Mouse (Mus musculus): ENCODE results near the gene Btf3.
A peak's percentile ranks its signal among the peaks of the same experiment; 100 is the strongest.

Btf3 gene

DNA sequence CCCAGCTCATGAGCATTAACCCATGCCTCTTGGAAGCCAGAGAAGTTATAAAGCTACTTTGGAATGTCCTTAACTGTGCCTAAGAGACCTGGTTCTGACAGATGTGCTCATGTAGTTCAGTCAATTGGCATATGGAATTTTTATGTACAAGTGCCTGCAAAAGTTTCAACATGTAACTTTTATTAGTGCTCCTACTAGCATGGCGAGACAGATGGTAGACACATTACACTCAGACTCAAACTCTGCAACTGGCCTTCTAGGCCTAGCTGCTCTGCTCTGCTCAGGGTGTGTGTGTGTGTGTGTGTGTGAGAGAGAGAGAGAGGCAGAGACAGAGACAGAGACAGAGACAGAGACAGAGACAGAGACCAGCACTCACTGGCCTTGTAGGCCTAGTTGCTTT is 19.4 kb upstream of the Btf3 start:
- no peak for DNase-seq (ENCODE audit: low spot score in 2 of 2)

DNA sequence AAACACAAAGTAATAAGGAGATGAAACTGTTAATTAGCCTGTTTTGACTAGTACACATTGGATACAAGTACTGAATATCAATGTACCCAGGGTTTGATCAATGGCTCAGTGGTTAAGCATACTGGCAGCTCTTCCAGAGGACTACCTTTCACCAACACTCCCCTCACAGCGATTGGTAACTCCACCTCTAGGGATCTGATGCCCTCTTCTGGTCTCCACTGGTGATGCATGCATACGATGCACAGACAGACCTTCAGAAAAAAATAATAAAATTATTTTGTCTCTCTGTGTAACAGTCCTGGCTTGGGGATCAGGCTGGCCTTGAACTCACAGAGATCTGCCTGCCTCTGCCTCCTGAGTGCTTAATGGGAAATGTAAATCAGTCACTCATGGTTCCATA is 15.3 kb upstream of the Btf3 start:
- no peak for DNase-seq (ENCODE audit: low spot score in 2 of 2)

DNA sequence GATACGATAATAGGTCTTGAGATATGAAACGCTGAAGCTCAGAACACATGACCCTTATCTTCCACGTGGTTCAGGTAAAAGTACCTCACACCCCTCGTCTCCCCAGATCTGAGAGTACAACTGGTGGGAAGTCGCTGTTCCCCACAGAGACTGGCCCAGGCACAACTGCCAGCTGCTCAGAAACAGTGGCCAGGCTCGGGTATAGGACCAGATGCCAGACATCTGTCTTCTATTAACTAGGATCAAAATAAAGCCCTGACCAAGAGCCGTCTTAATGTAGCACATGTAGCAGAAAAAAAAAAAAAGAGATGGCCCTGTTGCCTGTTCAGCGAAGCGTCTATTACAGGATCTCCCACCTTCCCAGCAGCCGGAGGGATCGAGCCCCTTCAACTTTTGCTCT is 8.2 kb upstream of the Btf3 start:
- DNase-seq (ENCODE audit: low spot score in 2 of 2): no peak

DNA sequence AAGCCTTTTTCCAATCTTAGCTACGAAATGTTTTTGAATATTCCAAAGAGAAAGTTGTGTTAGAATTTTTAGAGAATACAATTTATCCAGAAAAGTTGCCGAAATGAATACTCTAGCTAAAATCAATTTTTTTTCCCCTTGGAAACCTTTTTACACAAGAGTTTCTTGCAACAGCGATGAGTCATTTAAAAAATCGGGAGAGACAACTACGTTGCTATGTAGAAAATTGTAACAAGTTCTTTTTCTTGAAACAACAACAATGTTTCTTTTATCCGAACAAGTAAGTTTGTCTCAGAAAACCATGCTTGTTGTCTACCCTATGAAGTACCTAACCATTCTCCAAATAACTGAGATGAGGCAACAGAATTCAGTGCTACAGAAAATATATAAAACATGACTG is 1.1 kb upstream of the Btf3 start:
- DNase-seq (ENCODE audit: low spot score in 2 of 2): no peak

DNA sequence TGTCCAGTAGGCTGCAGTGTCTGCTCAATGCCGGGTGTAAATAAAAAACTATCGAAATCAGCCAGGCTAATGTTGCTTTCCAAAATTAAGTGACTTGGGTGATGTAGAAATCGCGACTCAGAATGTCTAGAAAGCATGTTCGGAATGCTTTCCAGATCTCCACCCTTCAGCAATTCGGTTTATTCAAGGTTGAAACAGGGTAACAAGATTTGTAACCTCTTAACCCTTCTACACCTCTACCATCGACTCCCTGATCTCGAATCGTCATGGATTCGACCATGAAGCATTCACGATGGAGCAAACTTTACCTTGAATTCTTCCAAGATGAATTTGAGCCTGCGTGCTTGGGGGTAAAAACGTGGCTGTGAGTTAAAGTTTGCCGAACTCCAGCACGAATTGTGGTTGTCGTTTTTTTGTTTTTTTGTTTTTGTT is 456 bp upstream of the Btf3 start:
- no peak for DNase-seq (ENCODE audit: low spot score in 2 of 2)

DNA sequence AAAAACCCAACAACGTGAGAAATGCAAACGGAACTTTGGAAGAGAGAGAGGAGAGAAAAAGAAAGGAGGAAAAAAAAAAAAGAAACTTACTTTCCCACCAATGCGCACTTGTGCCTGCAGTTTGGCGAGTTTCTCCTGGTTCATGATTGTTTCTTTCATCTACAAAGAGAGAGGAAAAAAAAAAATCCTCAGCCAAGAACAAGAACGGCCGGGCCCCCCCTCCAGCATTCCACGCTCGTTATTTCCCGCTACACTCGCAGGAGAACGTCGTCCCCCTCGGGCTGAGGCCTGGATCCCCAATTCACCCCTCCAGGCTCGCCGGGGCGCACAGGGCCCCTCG is 696 bp downstream of the Btf3 start:
- DNase-seq (ENCODE audit: low spot score in 2 of 2): no peak

DNA sequence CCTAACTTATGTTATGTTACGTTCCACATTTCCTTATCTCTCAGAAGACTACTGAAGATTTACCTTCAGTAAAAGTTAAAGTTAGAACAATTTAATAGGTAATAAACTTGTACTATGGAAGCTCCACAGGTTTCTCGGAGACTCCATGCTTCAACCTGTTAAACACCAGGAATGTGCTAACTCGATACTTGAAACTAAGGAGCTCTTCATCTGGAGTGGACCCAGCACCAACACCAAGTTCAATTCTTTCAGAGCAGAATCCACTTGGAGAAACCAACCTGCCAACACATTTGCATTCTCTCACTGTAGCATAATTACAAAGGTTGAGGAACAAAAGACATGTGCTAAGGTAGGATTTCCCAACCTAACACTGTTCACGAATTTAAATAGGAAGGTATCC is 1.7 kb downstream of the Btf3 start:
- DNase-seq (ENCODE audit: low spot score in 2 of 2): no peak

DNA sequence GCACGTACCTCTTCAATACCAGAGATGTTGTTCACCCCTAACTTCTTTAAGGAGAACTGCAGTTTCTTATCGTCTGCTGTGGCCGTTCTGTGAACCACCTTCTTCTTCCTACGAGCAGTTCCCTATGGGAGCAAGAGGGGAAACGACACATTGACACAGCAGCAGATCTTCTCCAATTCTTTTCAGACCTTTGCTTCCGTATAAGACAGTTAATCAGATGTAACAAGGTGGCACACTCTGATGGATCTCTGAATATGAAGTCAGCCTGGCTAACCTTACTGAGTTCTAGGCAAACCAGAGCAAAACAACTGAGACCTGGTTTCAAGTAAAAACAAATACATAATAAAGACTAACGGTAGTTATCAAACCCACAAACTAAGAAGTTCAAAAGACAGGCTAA is 3.2 kb downstream of the Btf3 start:
- no peak for DNase-seq (ENCODE audit: low spot score in 2 of 2)

DNA sequence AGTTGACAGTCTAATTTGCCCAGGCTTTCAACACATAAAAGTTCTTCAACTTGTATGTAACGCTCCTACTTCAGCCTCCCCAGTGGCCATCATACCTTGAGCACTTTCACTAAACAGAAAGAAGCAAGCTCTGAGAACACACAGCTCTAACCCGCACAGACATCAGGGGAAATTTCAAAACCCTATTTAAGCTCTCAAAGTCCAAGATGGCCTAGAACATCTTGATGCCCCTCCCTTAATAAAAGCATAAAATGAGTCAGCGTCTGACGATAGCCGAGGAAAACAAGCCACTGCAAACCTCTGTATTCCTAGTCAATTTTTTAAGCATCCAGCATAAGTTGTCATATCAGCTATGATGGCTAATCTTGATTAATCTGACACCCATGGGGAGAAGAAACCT is 5.2 kb downstream of the Btf3 start:
- DNase-seq (ENCODE audit: low spot score in 2 of 2): no peak

DNA sequence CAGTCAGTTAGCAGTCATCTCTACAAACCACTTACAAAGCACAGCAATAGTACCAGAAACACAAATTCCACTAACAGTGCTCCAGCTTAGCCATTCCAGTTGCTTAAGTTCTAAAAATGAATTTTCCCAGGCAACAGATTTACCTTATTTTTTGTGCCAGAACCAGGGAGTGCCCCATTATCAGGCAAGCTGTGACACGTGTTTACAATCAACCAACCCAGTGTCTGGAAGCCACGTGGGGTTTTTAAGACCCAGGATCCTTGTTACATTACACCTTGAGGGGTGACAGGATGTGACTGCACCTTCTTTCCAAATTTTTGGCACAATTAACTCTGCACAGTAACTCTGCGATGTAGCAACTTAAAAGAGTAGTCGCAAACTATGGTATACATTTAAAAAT is 8.1 kb downstream of the Btf3 start:
- DNase-seq (ENCODE audit: low spot score in 2 of 2): no peak

DNA sequence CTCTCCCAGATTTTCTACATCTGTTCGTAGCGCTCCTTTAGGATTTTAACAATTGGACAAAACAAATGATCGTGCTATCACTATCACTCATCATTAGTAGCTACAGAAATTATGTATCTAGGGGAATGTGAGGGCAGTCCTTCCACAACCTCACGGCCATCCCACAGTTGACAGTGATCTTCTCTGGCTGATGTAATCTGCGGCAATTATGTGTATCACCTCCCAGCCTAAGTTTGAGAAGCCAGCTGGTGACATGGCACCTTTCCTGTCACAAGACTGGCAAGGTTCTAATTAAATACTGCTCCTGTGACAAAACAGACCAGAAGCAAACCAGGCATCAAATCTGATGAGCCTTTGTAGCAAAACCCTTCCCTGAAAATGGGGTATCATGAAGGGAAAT is 8.8 kb downstream of the Btf3 start:
- no peak for DNase-seq (ENCODE audit: low spot score in 2 of 2)

DNA sequence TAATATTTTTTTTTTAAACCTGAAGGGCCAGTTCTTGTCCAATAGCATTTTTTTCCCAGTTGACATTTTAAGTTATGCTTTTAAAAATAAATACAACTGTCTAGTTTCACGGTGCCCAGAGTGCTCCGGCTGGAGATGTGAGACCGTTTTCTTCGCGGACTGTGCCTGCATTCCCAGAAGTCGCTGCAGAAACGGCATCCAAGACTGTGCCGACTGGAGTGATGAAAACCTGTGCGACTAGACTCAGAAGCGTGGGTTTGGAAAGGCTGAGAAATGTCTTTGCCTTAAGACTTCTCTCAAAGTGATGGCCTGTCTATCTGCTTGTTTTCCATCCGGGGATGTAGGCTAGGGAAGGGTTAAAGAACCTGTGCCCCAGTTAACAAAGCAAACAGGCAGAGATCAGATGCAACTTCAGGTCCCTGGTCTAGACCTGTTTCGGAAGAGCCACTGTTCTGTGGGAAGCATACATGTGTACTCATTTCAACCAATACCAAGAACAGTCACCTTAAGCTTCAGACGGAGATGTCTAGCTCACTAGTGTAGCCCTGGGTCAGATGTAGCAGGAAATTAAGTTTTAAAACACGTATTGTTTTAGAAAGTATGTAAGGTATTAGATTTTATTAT is 9.8 kb downstream of the Btf3 start:
- no peak for DNase-seq (ENCODE audit: low spot score in 2 of 2)

DNA sequence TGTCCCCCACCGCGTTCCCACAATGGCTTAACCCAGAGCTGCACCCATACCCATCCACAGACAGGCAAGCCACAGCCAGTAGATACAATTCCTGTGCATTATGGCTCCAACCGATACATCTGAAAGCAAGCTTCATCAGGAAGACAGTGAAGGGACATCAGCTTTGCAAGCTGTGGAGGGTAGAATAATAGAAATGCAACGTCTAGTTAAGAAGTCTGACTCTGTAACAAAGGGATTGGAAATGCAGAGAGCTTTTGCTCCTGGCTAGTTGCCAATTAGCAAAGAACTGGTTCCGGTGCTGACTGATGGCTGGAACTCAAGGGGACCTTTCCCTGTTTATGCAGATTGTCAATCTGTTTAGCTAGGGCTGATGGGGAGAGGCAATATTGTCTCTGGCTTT is 10.4 kb downstream of the Btf3 start:
- DNase-seq (ENCODE audit: low spot score in 2 of 2): no peak

DNA sequence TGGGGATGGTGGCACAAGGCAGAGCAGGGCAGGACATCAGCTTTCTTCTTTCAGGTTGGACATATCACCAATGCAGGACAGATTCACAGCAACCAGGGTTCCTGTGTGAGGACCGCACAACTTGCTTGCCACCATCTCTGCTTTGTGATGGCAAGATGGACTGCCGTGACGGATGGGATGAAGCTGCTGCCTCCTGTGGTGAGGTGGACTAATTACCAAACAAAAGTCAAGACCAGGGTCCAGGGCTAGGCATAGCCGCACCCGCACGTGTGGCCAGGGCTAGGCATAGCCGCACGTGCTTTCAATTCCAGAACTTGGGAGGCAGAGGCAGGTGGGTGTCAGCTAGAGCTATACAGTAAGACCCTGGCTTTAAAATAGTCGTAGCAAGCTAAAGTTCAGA is 11.5 kb downstream of the Btf3 start:
- no peak for DNase-seq (ENCODE audit: low spot score in 2 of 2)

DNA sequence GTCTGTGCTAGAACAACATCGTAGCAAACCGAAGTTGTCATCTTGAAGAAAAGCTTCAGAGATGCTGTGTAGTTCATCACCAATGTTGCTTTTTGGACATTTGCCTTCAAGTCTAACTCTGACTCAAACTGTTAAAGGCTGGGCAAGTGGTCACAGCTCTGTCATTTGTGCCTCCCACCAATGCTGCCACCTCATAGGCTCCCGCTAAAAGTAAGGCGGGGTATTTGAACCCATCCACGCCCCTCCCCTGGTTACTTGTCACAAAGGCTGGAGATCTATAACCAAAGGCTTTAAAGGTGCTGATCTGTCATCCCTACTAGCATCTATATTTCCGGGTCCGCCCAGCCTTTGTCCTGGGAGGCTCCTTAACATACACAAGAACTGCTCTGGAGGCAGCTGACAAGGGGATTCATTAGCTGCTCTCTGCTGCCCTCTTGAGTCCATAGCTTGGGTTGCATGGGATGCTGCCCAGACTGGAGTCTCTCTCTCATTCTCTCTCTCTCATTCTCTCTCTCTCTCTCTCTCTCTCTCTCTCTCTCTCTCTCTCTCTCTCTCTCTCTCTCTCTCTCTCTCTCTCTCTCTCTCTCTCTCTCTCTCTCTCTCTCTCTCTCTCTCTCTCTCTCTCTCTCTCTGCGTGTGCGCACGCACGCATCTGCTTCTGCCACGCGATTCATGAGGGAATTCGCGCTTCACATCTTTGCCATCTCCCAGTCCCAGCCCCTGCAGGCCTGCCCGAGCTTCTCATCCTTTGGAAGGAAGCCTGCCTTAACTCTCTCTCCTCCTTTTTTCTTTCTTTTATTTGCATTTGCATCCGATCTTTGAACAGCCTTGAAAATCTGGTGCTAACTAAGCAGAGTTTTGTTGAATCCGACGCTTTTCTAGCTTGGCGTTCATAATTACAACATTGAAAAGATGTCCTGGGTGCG is 17.7 kb downstream of the Btf3 start:
- DNase-seq (ENCODE audit: low spot score in 2 of 2): peak; percentile 45 to 65

DNA sequence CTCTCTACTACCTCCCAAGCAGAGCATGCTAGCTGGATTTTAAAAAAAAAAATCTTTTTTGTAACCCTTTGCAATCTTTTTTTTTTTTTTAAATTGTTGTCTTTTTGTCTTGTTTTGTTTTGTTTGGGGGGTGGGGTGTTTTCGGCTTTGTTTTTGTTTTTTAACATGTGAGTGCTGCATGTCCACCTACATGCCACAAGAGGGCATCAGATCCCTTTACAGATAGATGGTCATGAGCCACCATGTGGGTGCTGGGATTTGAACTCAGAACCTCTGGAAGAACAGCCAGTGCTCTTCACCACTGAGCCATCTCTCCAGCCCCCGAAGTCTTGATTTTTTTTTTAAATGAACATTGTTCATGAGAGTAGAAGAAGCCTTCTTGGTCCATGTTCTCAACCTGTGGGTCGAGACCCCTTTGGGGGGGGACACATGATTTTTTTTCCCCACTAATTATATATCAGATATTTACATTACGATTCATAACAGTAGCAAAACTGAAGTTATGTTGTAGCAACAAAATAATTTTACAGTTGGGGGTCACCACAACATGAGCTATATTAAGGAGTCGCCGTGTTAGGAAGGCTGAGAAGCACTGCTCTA is 18.8 kb downstream of the Btf3 start:
- no peak for DNase-seq (ENCODE audit: low spot score in 2 of 2)

DNA sequence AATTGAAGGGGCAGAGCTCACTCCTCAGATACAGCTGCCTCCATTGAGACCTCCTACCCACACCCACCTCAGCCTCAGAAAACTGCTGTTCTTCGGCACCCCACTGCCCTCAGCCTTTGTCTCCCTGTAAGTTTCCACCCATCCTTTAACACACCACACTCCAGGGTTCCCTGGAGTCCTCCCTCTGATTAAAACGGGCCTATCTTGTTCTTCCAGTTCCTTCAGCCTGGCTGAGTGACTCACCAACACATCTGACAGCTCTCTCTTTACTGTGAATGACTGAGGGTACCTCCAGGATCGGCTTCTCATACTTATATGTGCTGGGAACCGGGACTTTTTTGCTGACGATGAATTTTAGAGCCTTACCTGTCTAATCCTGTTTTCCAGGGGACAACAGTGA is 20.7 kb downstream of the Btf3 start:
- DNase-seq (ENCODE audit: low spot score in 2 of 2): peak; percentile 31 to 49

DNA sequence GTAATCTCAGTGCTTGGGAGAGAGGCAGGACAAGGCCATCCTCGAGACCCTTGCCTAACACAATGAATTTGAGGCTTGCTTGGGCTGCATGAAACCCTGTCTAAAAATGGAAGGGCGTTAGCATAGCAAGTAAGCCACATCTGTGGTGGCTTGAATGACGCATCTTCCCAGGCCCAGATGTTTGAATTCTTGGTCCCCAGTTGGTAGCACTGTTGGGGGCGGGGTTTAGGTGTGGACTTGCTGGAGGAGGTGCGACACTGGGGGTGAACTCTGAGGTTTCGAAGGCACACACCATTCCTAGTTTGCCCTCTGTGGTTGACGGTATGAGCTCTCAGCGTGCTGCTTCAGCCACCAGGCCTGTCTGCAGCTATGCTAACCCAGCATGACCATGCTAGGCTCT is 25.1 kb downstream of the Btf3 start:
- DNase-seq (ENCODE audit: low spot score in 2 of 2): no peak

DNA sequence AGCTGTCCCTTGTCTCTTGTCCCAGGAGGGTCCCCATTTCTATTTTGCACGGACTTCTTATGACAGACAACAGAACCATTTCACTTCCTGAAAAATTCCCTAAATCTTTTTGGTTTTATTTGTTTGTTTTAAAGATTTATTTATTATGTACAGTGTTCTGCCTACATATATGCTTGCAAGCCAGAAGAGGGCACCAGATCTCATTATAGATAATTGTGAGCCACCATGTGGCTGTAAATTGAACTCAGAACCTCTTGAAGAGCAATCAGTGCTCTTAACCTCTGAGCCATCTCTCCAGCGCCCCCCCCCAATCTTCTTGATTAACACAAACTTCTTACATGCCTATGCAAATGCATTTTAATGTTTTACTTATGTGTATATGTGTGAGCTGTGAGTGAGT is 26.1 kb downstream of the Btf3 start:
- DNase-seq (ENCODE audit: low spot score in 2 of 2): no peak

DNA sequence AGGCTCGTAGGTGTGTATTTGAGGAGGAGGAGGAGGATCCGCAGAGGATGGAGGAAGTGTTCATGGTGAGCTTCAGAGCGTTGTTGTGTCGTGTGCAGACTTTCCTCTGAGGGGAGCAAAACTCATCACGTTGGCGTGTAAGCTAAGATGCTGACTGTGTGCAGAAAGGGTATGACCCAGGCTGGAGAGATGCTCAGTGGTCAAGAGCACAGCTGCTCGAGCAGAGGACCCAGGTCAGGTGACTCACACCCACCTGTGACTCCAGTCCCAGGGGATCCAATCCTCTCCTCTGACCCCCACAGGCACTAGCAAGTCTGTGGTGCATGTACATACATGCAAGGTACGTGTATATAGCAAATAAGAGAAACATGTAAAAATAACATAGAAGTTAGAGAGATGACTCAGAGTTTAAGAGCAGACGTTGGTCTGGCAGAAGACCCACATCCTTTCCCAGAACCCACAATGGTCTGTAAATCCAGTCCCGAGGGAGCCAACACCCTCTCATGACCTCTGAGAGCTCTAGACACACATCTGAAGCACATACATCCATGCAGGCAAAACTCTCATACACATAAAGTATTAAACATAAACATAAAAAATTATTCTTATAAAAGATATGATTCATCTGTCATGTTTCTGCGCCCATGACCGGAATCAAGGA is 35.7 kb downstream of the Btf3 start:
- DNase-seq (ENCODE audit: low spot score in 2 of 2): no peak

DNA sequence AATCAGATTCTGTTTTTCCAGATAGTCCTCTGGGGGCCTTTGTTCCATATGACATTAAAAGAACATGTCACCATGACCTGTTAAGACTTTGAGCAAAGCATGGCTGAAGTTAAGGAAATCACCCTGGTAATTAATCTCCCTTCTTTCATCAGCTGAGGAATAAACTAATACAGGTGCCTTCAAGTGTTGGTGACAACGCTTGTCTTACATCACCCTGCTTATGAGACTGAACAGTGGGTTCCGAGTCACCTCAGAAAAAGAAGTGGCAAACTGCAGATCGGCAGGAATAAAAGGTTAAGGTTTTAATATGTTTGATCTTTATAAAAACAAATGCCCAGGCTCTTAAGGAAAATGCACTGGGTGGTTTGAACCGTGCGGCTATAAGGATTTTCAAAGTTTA is 37.1 kb downstream of the Btf3 start, which contains the start of gene Gm21976:
Gene Gm21976, plus strand, starts transcription at position 202 of the 400 bp plus-strand sequence.
- DNase-seq (ENCODE audit: low spot score in 2 of 2): no peak

DNA sequence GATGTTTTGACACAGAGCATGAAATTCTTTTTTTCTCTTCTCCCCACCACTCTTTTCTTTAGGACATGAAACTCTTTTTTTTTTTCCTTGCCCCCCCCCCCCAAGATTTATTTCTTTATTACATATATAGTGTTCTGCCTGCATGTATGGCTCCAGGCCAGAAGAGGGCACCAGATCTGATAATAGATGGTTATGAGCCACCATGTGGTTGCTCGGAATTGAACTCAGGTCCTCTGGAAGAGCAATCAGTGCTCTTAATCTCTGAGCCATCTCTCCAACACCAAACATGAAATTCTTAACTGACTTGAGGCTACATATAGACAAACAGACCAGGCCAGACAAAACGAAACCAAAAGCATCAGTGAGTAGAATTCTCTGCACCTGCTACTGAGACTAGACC is 39.3 kb downstream of the Btf3 start:
- no peak for DNase-seq (ENCODE audit: low spot score in 2 of 2)

DNA sequence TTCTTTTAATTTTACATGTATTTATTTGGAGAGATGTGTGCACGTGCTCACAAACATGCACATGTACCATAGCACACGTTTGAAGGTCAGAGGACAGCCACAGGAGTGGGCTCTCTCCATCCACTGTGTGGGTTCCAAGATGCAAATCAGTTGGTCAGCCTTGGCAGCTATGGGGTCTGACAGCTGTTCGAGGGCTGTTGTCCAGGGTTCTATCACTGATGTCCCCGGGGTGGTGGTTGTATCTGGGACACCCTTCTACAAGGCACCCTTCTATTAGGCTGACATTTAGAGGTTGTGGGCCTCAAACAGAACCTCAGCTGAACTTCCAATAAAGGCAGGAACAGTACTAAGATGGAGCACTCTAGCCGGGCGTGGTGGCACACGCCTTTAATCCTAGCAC is 40.6 kb downstream of the Btf3 start:
- no peak for DNase-seq (ENCODE audit: low spot score in 2 of 2)

All from urinary bladder, adult 18-20 months (tissue).